Mouse (Mus musculus): Measurements from ENCODE around the gene Pm20d1.

GRCm38 (mm10) chr1:131869561-131869960, 72.4 kb downstream of the Pm20d1 start:
- no peak for TF ChIP-seq POLR2A (IDR thresholded peaks at IDR 0.05; ENCODE audit: extremely low read depth, insufficient read depth, low read length)
- TF ChIP-seq CTCF (IDR thresholded peaks at IDR 0.05; ENCODE audit: low read depth, low read length) = no peak
